Comparison of ENCODE assay signal across 12 mouse cellular contexts in the genomic region with DNA sequence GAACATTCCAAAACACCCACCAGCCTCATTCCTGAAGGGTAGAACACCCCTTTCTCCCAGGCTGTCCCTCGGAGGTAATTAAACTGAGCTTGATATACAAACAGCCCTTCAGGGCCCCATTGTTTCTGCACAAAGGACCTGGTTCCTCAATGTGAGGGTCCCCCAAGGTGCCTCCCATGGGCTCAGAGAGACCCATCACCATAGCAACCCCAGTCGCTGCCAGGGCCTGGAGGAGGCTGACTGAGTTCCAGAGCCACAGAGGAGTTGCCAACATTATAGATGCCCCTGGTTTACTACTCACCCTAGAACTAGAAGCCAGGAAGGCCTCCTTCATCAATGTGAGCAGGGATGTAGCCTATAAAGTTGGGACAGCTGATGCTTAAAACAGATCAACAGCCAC. TPM values are rescaled to one million over a fixed set of nuclear protein-coding genes. Genes with fewer than 3 reads are reported as not detected.
DNase-seq lines count a peak whose midpoint lies in the region; ATAC-seq and TF ChIP-seq lines count a peak whose summit lies in the region.
"Had no signal": no experiment of that assay in that cellular context is flagged by ENCODE, and none has a peak within 500 bp of the region (broad histone marks: within the 10 kb centered on the region; RNA-seq: fewer than 3 reads in every experiment).

No protein-coding gene starts in this region.

- WGBS in forebrain, embryonic 13.5 days, result 5% methylated on average over 2 of the region's 2 CpGs
- WGBS in hindbrain, postnatal 0 days, result 21% methylated on average over 2 of the region's 2 CpGs
- 10% methylated on average over 2 of the region's 2 CpGs for WGBS in neural tube, embryonic 13.5 days
- 49% methylated on average over 2 of the region's 2 CpGs for WGBS in intestine, embryonic 15.5 days

- peaks cover 55% of the 10 kb centered on the region for H3K4me1 ChIP-seq in forebrain, embryonic 13.5 days
- peaks cover 14% of the 10 kb centered on the region for H3K4me1 ChIP-seq in hindbrain, postnatal 0 days (ENCODE audit: insufficient read depth, low read length)
- H3K4me1 ChIP-seq in neural tube, embryonic 13.5 days (replicated peaks), result peaks cover 39% of the 10 kb centered on the region
- H3K4me1 ChIP-seq in intestine, embryonic 15.5 days (replicated peaks), result peaks cover 9% of the 10 kb centered on the region; the same call in 1 of the 2 replicates

- no peak for TF ChIP-seq CTCF in hindbrain, postnatal 0 days (IDR thresholded peaks at IDR 0.05; ENCODE audit: low read depth)

- H3K9me3 ChIP-seq in forebrain, embryonic 13.5 days (replicated peaks), result no peaks in the 10 kb centered on the region; the same call in 1 of the 2 replicates
- H3K9me3 ChIP-seq in hindbrain, postnatal 0 days (ENCODE audit: low read length), result no peaks in the 10 kb centered on the region
- H3K9me3 ChIP-seq in neural tube, embryonic 13.5 days, result no peaks in the 10 kb centered on the region
- no peaks in the 10 kb centered on the region for H3K9me3 ChIP-seq in intestine, embryonic 15.5 days

- H3K4me3 ChIP-seq in forebrain, embryonic 13.5 days, result no peak overlapping the region
- no peak overlapping the region for H3K4me3 ChIP-seq in hindbrain, postnatal 0 days (ENCODE audit: low read length)
- no peak overlapping the region for H3K4me3 ChIP-seq in neural tube, embryonic 13.5 days
- H3K4me3 ChIP-seq in intestine, embryonic 15.5 days (replicated peaks), result no peak overlapping the region

- H3K36me3 ChIP-seq in forebrain, embryonic 13.5 days (ENCODE audit: poor library complexity, severe bottlenecking), result peaks cover 21% of the 10 kb centered on the region
- H3K36me3 ChIP-seq in hindbrain, postnatal 0 days (ENCODE audit: insufficient read depth, low read length), result no peaks in the 10 kb centered on the region
- no peaks in the 10 kb centered on the region for H3K36me3 ChIP-seq in neural tube, embryonic 13.5 days
- H3K36me3 ChIP-seq in intestine, embryonic 15.5 days, result no peaks in the 10 kb centered on the region

- H3K9ac ChIP-seq in forebrain, embryonic 13.5 days, result peak overlapping the region; percentile 43; the same call in 1 of the 2 replicates
- no peak overlapping the region; the same call in 1 of the 2 replicates for H3K9ac ChIP-seq in hindbrain, postnatal 0 days (replicated peaks; ENCODE audit: low read length)
- 0 out of 2 replicates have a peak overlapping the region, but pooled peaks have one; percentile 12 for H3K9ac ChIP-seq in neural tube, embryonic 13.5 days
- no peak overlapping the region for H3K9ac ChIP-seq in intestine, embryonic 15.5 days

- H3K27ac ChIP-seq in forebrain, embryonic 13.5 days, result peak overlapping the region; percentile 74
- H3K27ac ChIP-seq in hindbrain, postnatal 0 days, result no peak overlapping the region
- H3K27ac ChIP-seq in neural tube, embryonic 13.5 days (replicated peaks), result peak overlapping the region; percentile 28; the same call in 1 of the 2 replicates
- no peak overlapping the region for H3K27ac ChIP-seq in intestine, embryonic 15.5 days

- peak; percentile 41 for DNase-seq in embryo, embryonic 10.5 days (ENCODE audit: low spot score)
- DNase-seq in embryo, embryonic 11 days, result no peak
- DNase-seq in hindbrain, postnatal 0 days (ENCODE audit: low spot score), result peak; percentile 46
- DNase-seq in adrenal gland, adult (ENCODE audit: inconsistent age in 2 of 2, low spot score in 1 of 2), result no peak
- no peak for DNase-seq in thymus, adult 18-20 months
- DNase-seq: adrenal gland, postnatal 36 days; heart, postnatal 10 days; kidney, adult 2 months had no signal

- peak overlapping the region; percentile 24 for H3K4me2 ChIP-seq in forebrain, embryonic 13.5 days
- H3K4me2 ChIP-seq in hindbrain, postnatal 0 days (ENCODE audit: low read depth, low read length), result no peak overlapping the region
- no peak overlapping the region for H3K4me2 ChIP-seq in neural tube, embryonic 13.5 days
- H3K4me2 ChIP-seq in intestine, embryonic 15.5 days (replicated peaks), result no peak overlapping the region

- peak; percentile 81 for ATAC-seq in forebrain, embryonic 13.5 days
- 0 out of 2 replicates have a peak, but pooled peaks have one; percentile 24 for ATAC-seq in hindbrain, postnatal 0 days
- ATAC-seq in neural tube, embryonic 13.5 days (ENCODE audit: low read depth), result 0 out of 2 replicates have a peak, but pooled peaks have one; percentile 64
- ATAC-seq in intestine, embryonic 15.5 days, result no peak
- ATAC-seq: lung, postnatal 0 days had no signal

- H3K27me3 ChIP-seq in forebrain, embryonic 13.5 days, result no peaks in the 10 kb centered on the region
- no peaks in the 10 kb centered on the region for H3K27me3 ChIP-seq in hindbrain, postnatal 0 days (ENCODE audit: insufficient read depth, low read length)
- H3K27me3 ChIP-seq in neural tube, embryonic 13.5 days, result no peaks in the 10 kb centered on the region; the same call in 1 of the 2 replicates
- H3K27me3 ChIP-seq in intestine, embryonic 15.5 days (replicated peaks), result peaks cover 15% of the 10 kb centered on the region

RNA-seq across cellular contexts. Expression of a gene that starts 20.4 kb away (rescaled TPM):
- 6.6 and 7.1 TPM in 2 replicates for polyA plus RNA-seq in forebrain, embryonic 13.5 days (2015; fragmentation: Nextera tagmentation; extraction: Ambion mirVana)
- total RNA-seq in hindbrain, postnatal 0 days (2014; rRNA removed), result 16.4 and 19.4 TPM in 2 replicates
- polyA plus RNA-seq in hindbrain, postnatal 0 days (2015; fragmentation: Nextera tagmentation; extraction: Ambion mirVana), result 0.98 and 0.99 TPM in 2 replicates
- polyA plus RNA-seq in neural tube, embryonic 13.5 days (2015; fragmentation: Nextera tagmentation; extraction: Ambion mirVana), result 1.8 TPM in 2 replicates
- 1.1 TPM in 2 replicates for polyA plus RNA-seq in intestine, embryonic 15.5 days (2015; fragmentation: Nextera tagmentation; extraction: Ambion mirVana)

RNA-seq across cellular contexts. Expression of a gene that starts 44.4 kb away (rescaled TPM):
- 30.1 and 31.6 TPM in 2 replicates for polyA plus RNA-seq in forebrain, embryonic 13.5 days (2015; fragmentation: Nextera tagmentation; extraction: Ambion mirVana)
- total RNA-seq in hindbrain, postnatal 0 days (2014; rRNA removed), result 36.2 and 40.9 TPM in 2 replicates
- 18.6 and 19.0 TPM in 2 replicates for polyA plus RNA-seq in hindbrain, postnatal 0 days (2015; fragmentation: Nextera tagmentation; extraction: Ambion mirVana)
- 32.5 TPM in 2 replicates for polyA plus RNA-seq in neural tube, embryonic 13.5 days (2015; fragmentation: Nextera tagmentation; extraction: Ambion mirVana)
- polyA plus RNA-seq in intestine, embryonic 15.5 days (2015; fragmentation: Nextera tagmentation; extraction: Ambion mirVana), result 12.4 and 13.6 TPM in 2 replicates

Comparison
In these comparisons a context has a peak if more than half of its experiments do, and no peak if none do; other contexts are left out.
1. DNase-seq: peak in embryo, embryonic 10.5 days (single experiment) and hindbrain, postnatal 0 days (single experiment); none in embryo, embryonic 11 days (single experiment), adrenal gland, adult (0 of 2) and thymus, adult 18-20 months (0 of 2).
2. H3K27ac ChIP-seq: peak in forebrain, embryonic 13.5 days (single experiment) and neural tube, embryonic 13.5 days (single experiment); none in hindbrain, postnatal 0 days (single experiment) and intestine, embryonic 15.5 days (single experiment).
3. H3K9ac ChIP-seq: peak in forebrain, embryonic 13.5 days (single experiment) and neural tube, embryonic 13.5 days (single experiment); none in hindbrain, postnatal 0 days (single experiment) and intestine, embryonic 15.5 days (single experiment).